Mouse (Mus musculus) cerebellum, adult 2 months (tissue): ENCODE data around the gene Armcx6. TPM values are rescaled to one million over a fixed set of nuclear protein-coding genes. Genes with fewer than 3 reads are reported as not detected.
A peak's percentile ranks its signal among the peaks of the same experiment; 100 is the strongest.
"Not testable (repeated sequence)": the region's sequence is repeated elsewhere in the genome, so short reads cannot be mapped to it uniquely, and the experiment has no call there.

Experiments used
- DNase-seq, 2 experiments: peaks; one replicate each; pipeline ENCODE4 v3.0.0; 2021
- H3K27ac ChIP-seq: fragments of 200-500 bp; 2 replicates; pipeline ENCODE4 v1.5.1; 2012; ENCODE audit warnings: low read length, control low read depth, inconsistent platforms; ENCODE audit not compliant: insufficient read depth
- H3K27me3 ChIP-seq: fragments of 200-500 bp; 2 replicates; pipeline ENCODE4 v1.6.1; 2012; ENCODE audit warnings: inconsistent platforms, mild to moderate bottlenecking, low read length, moderate library complexity; ENCODE audit not compliant: control insufficient read depth, insufficient read depth
- H3K4me1 ChIP-seq: fragments of 200-500 bp; 2 replicates; pipeline ENCODE4 v1.6.1; 2011; ENCODE audit warnings: low read length; ENCODE audit not compliant: control insufficient read depth, insufficient read depth
- H3K4me3 ChIP-seq: fragments of 200-500 bp; replicated peaks from 2 replicates; pipeline ENCODE3; 2011; ENCODE audit warnings: mild to moderate bottlenecking, low read depth, low read length, control low read depth; ENCODE audit not compliant: insufficient read depth
- CTCF ChIP-seq: fragments of 200-500 bp; IDR thresholded peaks from 2 replicates; pipeline ENCODE4 v1.5.1; 2011; ENCODE audit warnings: low read depth, mild to moderate bottlenecking, control low read depth, low read length, moderate library complexity, borderline replicate concordance; ENCODE audit not compliant: insufficient read depth
- POLR2A ChIP-seq: fragments of 200-500 bp; IDR thresholded peaks from 2 replicates; pipeline ENCODE4 v1.6.1; 2011; ENCODE audit warnings: low read length, control low read depth, borderline replicate concordance; ENCODE audit not compliant: insufficient read depth
- WGBS: fragments of 180-500 bp; shearing (Covaris S2); methylation state at CpG from one replicate; pipeline ENCODE4 v1.1.7; 2018; 5-methylcytosine and 5-hydroxymethylcytosine counted together
- polyA plus RNA-seq: library from polyadenylated mRNA; depleted of rRNA; stranded (reverse); fragments of >200 nt; gene quantifications from 2 replicates; pipeline ENCODE4 v1.2.3, GENCODE M21; 2012; rRNA removed

The Armcx6 gene
- polyA plus RNA-seq, 1 experiment: 11.6 TPM

DNA sequence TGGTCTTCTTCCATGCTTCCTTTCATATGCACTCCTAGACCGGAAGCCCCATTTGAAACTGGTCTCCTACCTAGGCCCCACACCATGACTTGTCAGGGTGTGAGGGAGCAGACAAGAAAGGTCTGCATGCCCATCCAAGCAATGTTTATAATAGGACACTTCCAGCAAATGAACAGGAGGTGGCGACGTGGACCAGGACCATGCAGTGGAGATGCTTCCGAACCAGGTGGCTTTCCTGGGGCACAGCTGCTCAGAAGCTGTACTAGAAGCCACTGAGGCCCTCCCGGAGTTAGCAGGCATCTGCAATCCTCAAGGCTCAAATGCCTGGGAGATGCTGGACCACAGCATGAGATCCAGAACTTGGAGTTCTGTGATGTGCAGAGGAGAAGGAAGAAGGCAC, 4.8 kb downstream of the Armcx6 start:
- DNase-seq: peak; percentile 45 to 49
- WGBS: 17% methylated on average over 5 of the region's 5 CpGs
- Histone ChIP-seq H3K4me3 (no peak overlapping the region), H3K27ac (no peak overlapping the region), H3K4me1 (no peaks in the 10 kb centered on the region; the same call in 1 of the 2 replicates), H3K27me3 (no peaks in the 10 kb centered on the region)
- TF ChIP-seq CTCF (peak; percentile 81), POLR2A (no peak)

GRCm38 (mm10) chrX:134741862-134742261, 9.4 kb downstream of the Armcx6 start:
- Histone ChIP-seq H3K27me3 (no peaks in the 10 kb centered on the region), H3K4me3 (no peak overlapping the region), H3K4me1 (no peaks in the 10 kb centered on the region; the same call in 1 of the 2 replicates), H3K27ac (no peak overlapping the region)
- WGBS: 76% methylated on average over 5 of the region's 5 CpGs
- DNase-seq: no peak
- TF ChIP-seq POLR2A (no peak), CTCF (no peak)

DNA sequence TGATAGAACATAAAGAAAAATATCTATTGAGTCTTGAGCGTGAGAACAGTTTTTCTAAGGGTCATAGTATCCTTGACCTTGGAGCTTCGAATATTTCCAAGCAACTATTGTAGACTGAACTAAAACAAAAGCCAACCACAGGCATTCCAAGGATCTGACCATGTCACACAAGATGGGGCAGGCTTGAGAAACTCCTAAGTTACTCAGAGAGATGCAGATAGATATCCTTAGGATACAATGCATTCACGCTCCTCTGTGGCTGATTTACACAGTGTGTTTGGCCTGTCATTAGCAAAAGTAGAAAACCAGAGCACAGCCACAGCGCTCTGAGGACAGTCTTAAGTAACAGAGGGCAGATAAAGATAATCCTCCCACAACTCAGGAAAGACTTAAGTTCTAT, 12.1 kb downstream of the Armcx6 start:
- no peak for DNase-seq
- Histone ChIP-seq H3K4me1 (no peaks in the 10 kb centered on the region), H3K4me3 (no peak overlapping the region), H3K27ac (no peak overlapping the region), H3K27me3 (no peaks in the 10 kb centered on the region)
- TF ChIP-seq CTCF (no peak), POLR2A (no peak)
- 72% methylated on average over 4 of the region's 4 CpGs for WGBS

GRCm38 (mm10) chrX:134737796-134738195, 13.4 kb downstream of the Armcx6 start:
- DNase-seq: no peak
- no peak overlapping the region for H3K4me3 ChIP-seq
- H3K27me3 ChIP-seq: no peaks in the 10 kb centered on the region
- no peak for TF ChIP-seq POLR2A
- no peak for TF ChIP-seq CTCF
- H3K27ac ChIP-seq: no peak overlapping the region
- no peaks in the 10 kb centered on the region for H3K4me1 ChIP-seq
- WGBS: 100% methylated on average over 1 of the region's 1 CpGs

- Histone ChIP-seq H3K4me1 (no peaks in the 10 kb centered on the region), H3K4me3 (no peak overlapping the region), H3K27ac (no peak overlapping the region), H3K27me3 (no peaks in the 10 kb centered on the region)
- TF ChIP-seq POLR2A (no peak), CTCF (peak; percentile 15; the same call in 1 of the 2 replicates)
- WGBS: 42% methylated on average over 4 of the region's 4 CpGs
- peak in 1 of 2 experiments; percentile 18 for DNase-seq
Observed at GRCm38 (mm10) chrX:134729778-134730177, 21.4 kb downstream of the Armcx6 start.

DNA sequence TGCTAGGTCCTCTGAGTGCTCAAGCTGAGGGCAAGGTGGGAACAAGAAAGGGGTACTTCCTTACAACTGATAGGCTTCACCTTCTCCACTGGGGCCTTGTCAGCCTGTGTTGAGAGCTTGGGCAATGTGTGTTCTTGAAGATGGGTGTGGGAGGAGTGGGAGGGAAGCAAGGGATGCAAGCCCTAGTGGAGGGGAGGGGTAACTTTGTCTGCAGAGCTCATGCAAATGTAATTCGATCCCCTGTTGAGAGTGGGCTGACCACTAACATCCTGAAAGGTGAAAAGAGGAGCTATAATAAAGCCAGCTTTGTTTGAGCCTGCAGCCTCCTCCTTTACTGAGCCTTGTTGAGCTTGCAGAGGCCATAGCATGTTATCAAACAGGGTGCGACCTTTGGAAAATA, 27.5 kb downstream of the Armcx6 start:
- H3K4me3 ChIP-seq, DNase-seq, H3K27ac ChIP-seq, H3K4me1 ChIP-seq, H3K27me3 ChIP-seq: not testable (repeated sequence)
- WGBS: 33% methylated on average over 2 of the region's 2 CpGs

- Histone ChIP-seq H3K4me1 (no peaks in the 10 kb centered on the region), H3K27me3 (no peaks in the 10 kb centered on the region), H3K27ac (peak overlapping the region; percentile 64; the same call in 1 of the 2 replicates), H3K4me3 (peak overlapping the region; percentile 90)
- peak; percentile 51 to 62 for DNase-seq
- no peak for TF ChIP-seq CTCF
- no peak for TF ChIP-seq POLR2A
- WGBS: 12% methylated on average over 14 of the region's 14 CpGs
Observed at GRCm38 (mm10) chrX:134718524-134718923, 32.7 kb downstream of the Armcx6 start.

- peak within 1 kb of the TSS; percentile 90 for H3K4me3 ChIP-seq
- WGBS: 6% methylated on average over 16 of the region's 16 CpGs
- H3K27ac ChIP-seq: peak within 1 kb of the TSS; percentile 64
- peak; percentile 76 to 83 for DNase-seq
- TF ChIP-seq POLR2A: peak; percentile 88
- TF ChIP-seq CTCF: no peak; the same call in 1 of the 2 replicates
- H3K4me1 ChIP-seq: no peaks in the 10 kb centered on the region
- no peaks in the 10 kb centered on the region for H3K27me3 ChIP-seq
Observed at GRCm38 (mm10) chrX:134717752-134718308, 33.4 kb downstream of the Armcx6 start, which contains the start of gene Armcx1. Armcx1 (plus strand) TSS chrX:134717963.

DNA sequence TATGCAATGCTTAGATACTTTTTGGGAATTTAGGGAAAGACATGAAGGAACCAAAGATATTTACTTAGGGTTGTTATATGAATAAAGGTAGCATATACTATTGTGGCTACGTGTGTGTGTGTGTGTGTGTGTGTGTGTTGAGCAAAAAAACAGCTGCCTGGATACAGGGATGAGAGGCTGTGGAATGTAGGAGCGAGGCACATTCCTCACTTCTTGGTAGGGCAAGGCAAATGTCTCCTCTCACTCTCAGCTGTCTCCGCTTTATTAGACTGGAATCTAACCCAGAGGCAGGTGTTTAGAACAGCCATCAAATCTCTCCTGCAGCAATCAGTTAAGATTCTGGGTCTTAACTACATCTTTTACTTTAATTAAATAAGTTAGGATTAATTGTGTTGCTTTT, 34.4 kb downstream of the Armcx6 start:
- Histone ChIP-seq H3K4me3 (no peak overlapping the region), H3K27me3 (no peaks in the 10 kb centered on the region), H3K27ac (no peak overlapping the region), H3K4me1 (no peaks in the 10 kb centered on the region)
- WGBS: 45% methylated on average over 3 of the region's 3 CpGs
- DNase-seq: no peak
- TF ChIP-seq POLR2A (no peak), CTCF (no peak)

Other genes with a start within 250 kb of the Armcx6 start
- 17.5 and 18.9 TPM in 2 replicates for gene Timm8a1, start 209.6 kb downstream of the Armcx6 start, polyA plus RNA-seq
- 0.44 and 0.51 TPM in 2 replicates for gene Btk, start 167.8 kb downstream of the Armcx6 start, polyA plus RNA-seq
- 426 and 451 TPM in 2 replicates for gene Rpl36a, start 165.8 kb downstream of the Armcx6 start, polyA plus RNA-seq
- gene Gla, start 150.3 kb downstream of the Armcx6 start, polyA plus RNA-seq: 8.7 and 9.5 TPM in 2 replicates
- gene Hnrnph2, start 150.2 kb downstream of the Armcx6 start, polyA plus RNA-seq: 104 and 107 TPM in 2 replicates
- 15.2 and 15.8 TPM in 2 replicates for gene Armcx4, start 64.9 kb downstream of the Armcx6 start, polyA plus RNA-seq
- 72.1 and 76.4 TPM in 2 replicates for gene Armcx1, start 33.5 kb downstream of the Armcx6 start, polyA plus RNA-seq
- 62.2 and 66.1 TPM in 2 replicates for gene Armcx3, start 5.2 kb upstream of the Armcx6 start, polyA plus RNA-seq
- gene Armcx2, start 57.8 kb upstream of the Armcx6 start, polyA plus RNA-seq: 40.9 and 41.4 TPM in 2 replicates
- gene Nxf2, start 213.3 kb upstream of the Armcx6 start, polyA plus RNA-seq: 0.05 and 0.10 TPM in 2 replicates